ENCODE assay signal across 7 mouse cellular contexts in genomic region chr1:132541171-132541823, GRCm38 (mm10). TPM values are rescaled to one million over a fixed set of nuclear protein-coding genes. Genes with fewer than 3 reads are reported as not detected.
DNase-seq lines count a peak whose midpoint lies in the region; ATAC-seq and TF ChIP-seq lines count a peak whose summit lies in the region.

No protein-coding gene starts in this region.

- TF ChIP-seq CTCF in E14TG2a.4 (conservative IDR thresholded peaks at IDR 0.05; ENCODE audit: low read length) = no peak

- H3K36me3 ChIP-seq in E14TG2a.4 (ENCODE audit: insufficient read depth, low read length) = no peaks in the 10 kb centered on the region
- H3K36me3 ChIP-seq in embryonic facial prominence, embryonic 15.5 days = no peaks in the 10 kb centered on the region

- WGBS in embryonic facial prominence, embryonic 15.5 days = 2% methylated on average over 14 of the region's 14 CpGs

- no peaks in the 10 kb centered on the region for H3K9me3 ChIP-seq in E14TG2a.4 (ENCODE audit: low read length)
- no peaks in the 10 kb centered on the region for H3K9me3 ChIP-seq in embryonic facial prominence, embryonic 15.5 days (replicated peaks)

- ATAC-seq in embryonic facial prominence, embryonic 15.5 days (ENCODE audit: insufficient number of reproducible peaks, low FRiP score, low TSS enrichment, low read depth) = peak; percentile 31; the same call in 1 of the 2 replicates

- H3K9ac ChIP-seq in embryonic facial prominence, embryonic 15.5 days = no peak overlapping the region

- H3K4me3 ChIP-seq in E14TG2a.4 (replicated peaks; ENCODE audit: low read length) = peak overlapping the region; percentile 79
- H3K4me3 ChIP-seq in embryonic facial prominence, embryonic 15.5 days (replicated peaks) = no peak overlapping the region

- no peak overlapping the region for H3K27ac ChIP-seq in embryonic facial prominence, embryonic 15.5 days (replicated peaks)

- peaks cover 37% of the 10 kb centered on the region for H3K4me1 ChIP-seq in E14TG2a.4 (replicated peaks; ENCODE audit: low read depth, low read length)
- H3K4me1 ChIP-seq in embryonic facial prominence, embryonic 15.5 days = peaks cover 10% of the 10 kb centered on the region

- DNase-seq in A20 (ENCODE audit: low read depth, low spot score) = peak; percentile 62
- peak; percentile 45 for DNase-seq in kidney, postnatal 14 days
- DNase-seq in retina, embryonic 14.5 days (ENCODE audit: low spot score) = peak; percentile 54
- no peak for DNase-seq in spleen, adult 12 weeks (ENCODE audit: low spot score)
- DNase-seq in urinary bladder, postnatal 25 days (ENCODE audit: low spot score) = no peak

- H3K4me2 ChIP-seq in embryonic facial prominence, embryonic 15.5 days (replicated peaks) = no peak overlapping the region

- peaks cover 43% of the 10 kb centered on the region for H3K27me3 ChIP-seq in E14TG2a.4 (ENCODE audit: insufficient read depth, low read length)
- H3K27me3 ChIP-seq in embryonic facial prominence, embryonic 15.5 days = peaks cover 51% of the 10 kb centered on the region

RNA-seq across cellular contexts. Expression of gene Cntn2, which starts 1.8 kb away (rescaled TPM):
- polyA plus RNA-seq in embryonic facial prominence, embryonic 15.5 days (2015; fragmentation: Nextera tagmentation; extraction: Ambion mirVana) = 1.4 and 1.5 TPM in 2 replicates

RNA-seq across cellular contexts. Expression of gene Tmem81, which starts 35.3 kb away (rescaled TPM):
- polyA plus RNA-seq in embryonic facial prominence, embryonic 15.5 days (2015; fragmentation: Nextera tagmentation; extraction: Ambion mirVana) = 1.9 and 2.0 TPM in 2 replicates

Comparison
In these comparisons a context has a peak if more than half of its experiments do, and no peak if none do; other contexts are left out.
1. DNase-seq: peak in A20 (single experiment), kidney, postnatal 14 days (single experiment) and retina, embryonic 14.5 days (single experiment); none in spleen, adult 12 weeks (single experiment) and urinary bladder, postnatal 25 days (single experiment).